Mouse (Mus musculus): ENCODE measurements around the gene Tmem236. TPM values are rescaled to one million over a fixed set of nuclear protein-coding genes. Genes with fewer than 3 reads are reported as not detected.

Tmem236 gene
- polyA plus RNA-seq, 1 experiment from 2014 or later: not detected

DNA sequence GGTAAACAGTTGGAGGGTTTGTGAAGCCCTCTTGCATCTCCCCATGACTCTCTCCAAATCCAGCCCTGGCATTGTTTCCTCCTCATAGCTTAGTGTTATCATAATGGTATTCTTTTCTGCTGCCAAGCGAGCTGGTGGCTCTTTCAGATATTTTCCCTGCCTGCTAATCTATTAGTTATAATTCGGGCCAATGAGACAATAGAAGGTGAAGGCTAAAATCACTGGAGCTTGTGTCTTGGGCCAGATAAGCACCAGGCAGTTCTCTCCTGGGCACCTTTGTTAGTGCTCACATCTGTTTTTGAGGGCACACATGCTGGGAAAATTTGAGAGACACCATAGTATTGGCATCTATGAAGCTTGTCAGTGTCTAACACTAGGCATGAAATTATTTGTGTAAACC is 9.3 kb upstream of the Tmem236 start:
- H3K27ac ChIP-seq (replicated peaks in 1 of 2; ENCODE audit: control insufficient read depth in 1 of 2, insufficient read depth in 1 of 2, low read depth in 2 of 2, low read length in 2 of 2): peak overlapping the region in 1 of 2 experiments; percentile 61; a peak in 2 of 4 replicates
- H3K4me3 ChIP-seq (ENCODE audit: control insufficient read depth in 1 of 2, insufficient read depth in 1 of 2, low read depth in 1 of 2, low read length in 2 of 2): no peak overlapping the region
- peaks cover 2 to 11% of the 10 kb centered on the region in 2 experiments; a peak in 2 of 4 replicates for H3K4me1 ChIP-seq (ENCODE audit: control insufficient read depth in 2 of 2, insufficient read depth in 2 of 2, low read length in 2 of 2)
- WGBS: 44% methylated on average over 2 of the region's 2 CpGs
- H3K36me3 ChIP-seq (ENCODE audit: control insufficient read depth, insufficient read depth, low read length): no peaks in the 10 kb centered on the region
- ATAC-seq (ENCODE audit: insufficient number of reproducible peaks, insufficient read depth, low FRiP score, low read depth): no peak
- no peaks in the 10 kb centered on the region for H3K9me3 ChIP-seq (ENCODE audit: control insufficient read depth, low read length)
- H3K4me2 ChIP-seq (ENCODE audit: low read length): no peak overlapping the region
- H3K27me3 ChIP-seq (ENCODE audit: control insufficient read depth, insufficient read depth, low read length): no peaks in the 10 kb centered on the region
- no peak overlapping the region; the same call in 1 of the 2 replicates for H3K9ac ChIP-seq (ENCODE audit: low read length)

DNA sequence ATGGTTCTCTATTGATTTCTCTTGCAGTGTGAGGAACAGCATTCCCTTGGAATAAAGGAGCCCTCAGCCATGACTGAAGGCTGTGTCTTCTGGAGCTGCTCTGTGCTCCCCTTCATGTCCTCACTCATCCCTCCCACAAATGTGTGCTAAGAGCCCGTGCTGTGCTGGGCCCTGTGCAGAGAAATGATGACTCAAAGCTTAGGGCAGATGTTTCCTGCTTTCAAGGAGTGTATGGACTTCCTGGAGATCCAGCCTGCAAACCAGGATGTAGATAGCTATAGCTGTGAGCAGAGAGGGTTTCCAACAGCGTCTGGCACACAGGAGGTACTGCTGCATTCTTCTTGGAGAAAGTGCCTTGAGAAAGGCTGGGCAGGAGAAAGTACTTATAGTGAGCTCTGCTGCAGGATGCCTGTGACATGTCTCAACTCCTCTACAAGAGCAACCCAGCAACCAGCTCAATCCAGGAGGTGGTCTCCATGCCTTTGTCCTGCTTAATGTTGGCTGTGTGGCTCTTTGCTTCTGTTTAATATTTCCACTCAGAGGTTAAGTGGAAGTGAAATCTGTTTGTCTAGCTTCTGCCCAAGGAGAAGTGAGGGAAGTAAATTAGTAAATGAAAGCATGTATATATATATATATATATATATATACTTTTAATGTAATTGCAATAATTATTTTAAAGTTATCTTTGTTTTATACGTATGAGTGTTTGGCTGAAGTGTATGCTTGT is 8.5 kb upstream of the Tmem236 start:
- Histone ChIP-seq H3K27me3 (ENCODE audit: control insufficient read depth, insufficient read depth, low read length) (no peaks in the 10 kb centered on the region), H3K9me3 (ENCODE audit: control insufficient read depth, low read length) (no peaks in the 10 kb centered on the region), H3K4me3 (ENCODE audit: control insufficient read depth in 1 of 2, insufficient read depth in 1 of 2, low read depth in 1 of 2, low read length in 2 of 2) (no peak overlapping the region), H3K27ac (replicated peaks in 1 of 2; ENCODE audit: control insufficient read depth in 1 of 2, insufficient read depth in 1 of 2, low read depth in 2 of 2, low read length in 2 of 2) (peak overlapping the region; percentile 45 to 61), H3K36me3 (ENCODE audit: control insufficient read depth, insufficient read depth, low read length) (no peaks in the 10 kb centered on the region), H3K4me2 (ENCODE audit: low read length) (no peak overlapping the region), H3K9ac (ENCODE audit: low read length) (no peak overlapping the region), H3K4me1 (ENCODE audit: control insufficient read depth in 2 of 2, insufficient read depth in 2 of 2, low read length in 2 of 2) (peaks cover 2 to 11% of the 10 kb centered on the region in 2 experiments; a peak in 2 of 4 replicates)
- ATAC-seq (ENCODE audit: insufficient number of reproducible peaks, insufficient read depth, low FRiP score, low read depth): peak; percentile 74
- WGBS: 55% methylated on average over 3 of the region's 3 CpGs

DNA sequence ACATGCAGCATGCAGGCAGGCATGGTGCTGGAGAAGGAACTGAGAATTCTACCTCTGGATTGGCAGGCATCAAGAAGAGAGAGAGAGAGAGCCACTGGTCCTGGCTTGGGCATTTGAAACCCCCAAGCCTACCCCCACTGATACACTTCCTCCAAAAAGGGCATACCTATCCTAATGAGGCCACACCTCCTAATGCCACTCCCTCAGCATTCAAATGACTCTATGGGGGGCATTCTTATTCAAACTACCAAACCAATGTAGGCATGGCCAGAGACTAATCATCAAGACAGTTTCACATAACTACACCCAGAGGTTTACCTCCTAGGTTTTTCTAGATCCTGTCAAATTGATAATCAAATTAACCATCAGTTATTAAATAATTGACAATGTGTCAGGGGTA is 6.6 kb upstream of the Tmem236 start:
- no peaks in the 10 kb centered on the region for H3K9me3 ChIP-seq (ENCODE audit: control insufficient read depth, low read length)
- no peaks in the 10 kb centered on the region for H3K27me3 ChIP-seq (ENCODE audit: control insufficient read depth, insufficient read depth, low read length)
- H3K4me3 ChIP-seq (ENCODE audit: control insufficient read depth in 1 of 2, insufficient read depth in 1 of 2, low read depth in 1 of 2, low read length in 2 of 2): no peak overlapping the region
- H3K9ac ChIP-seq (ENCODE audit: low read length): no peak overlapping the region
- H3K27ac ChIP-seq (replicated peaks in 1 of 2; ENCODE audit: control insufficient read depth in 1 of 2, insufficient read depth in 1 of 2, low read depth in 2 of 2, low read length in 2 of 2): no peak overlapping the region
- ATAC-seq (ENCODE audit: insufficient number of reproducible peaks, insufficient read depth, low FRiP score, low read depth): no peak
- H3K4me1 ChIP-seq (ENCODE audit: control insufficient read depth in 2 of 2, insufficient read depth in 2 of 2, low read length in 2 of 2): peaks cover 2 to 11% of the 10 kb centered on the region in 2 experiments; a peak in 2 of 4 replicates
- no peaks in the 10 kb centered on the region for H3K36me3 ChIP-seq (ENCODE audit: control insufficient read depth, insufficient read depth, low read length)
- no peak overlapping the region for H3K4me2 ChIP-seq (ENCODE audit: low read length)

DNA sequence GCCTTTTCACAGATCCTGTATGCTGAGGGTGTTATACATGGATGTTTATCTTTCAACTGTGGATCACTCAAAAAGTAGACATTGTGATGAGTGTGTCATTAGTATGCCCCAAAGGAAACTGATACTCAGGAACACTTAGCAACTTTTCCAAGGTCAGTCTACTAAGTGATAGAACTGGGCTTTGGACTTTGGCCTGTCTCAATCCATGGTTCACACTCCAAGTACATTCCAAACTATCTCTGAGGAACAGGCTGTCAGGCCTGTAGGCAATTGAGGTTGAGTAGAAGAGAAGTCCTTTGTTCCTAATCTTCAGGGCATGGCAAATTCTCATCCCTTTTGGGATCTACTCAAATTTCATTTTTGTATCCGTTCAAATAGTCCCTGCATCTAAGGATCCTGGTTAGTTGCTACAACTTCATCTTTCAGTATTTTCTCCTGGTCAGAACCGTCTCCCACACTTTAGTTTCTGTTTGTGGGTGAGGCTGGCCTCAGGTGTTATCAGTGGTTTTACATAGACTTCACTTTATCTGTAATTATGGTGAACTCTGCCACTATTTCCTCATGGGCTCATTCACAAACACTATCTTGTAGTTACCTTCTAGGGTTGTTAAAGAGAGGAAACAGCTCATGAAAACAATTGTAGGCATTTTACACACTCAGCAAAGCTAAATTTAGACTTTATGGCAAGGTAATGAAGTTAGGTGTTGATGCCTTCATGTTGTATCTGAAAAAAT is 2.3 kb downstream of the Tmem236 start:
- no peak overlapping the region for H3K4me3 ChIP-seq (ENCODE audit: control insufficient read depth in 1 of 2, insufficient read depth in 1 of 2, low read depth in 1 of 2, low read length in 2 of 2)
- H3K9ac ChIP-seq (ENCODE audit: low read length): no peak overlapping the region
- H3K27me3 ChIP-seq (ENCODE audit: control insufficient read depth, insufficient read depth, low read length): no peaks in the 10 kb centered on the region
- H3K4me1 ChIP-seq (ENCODE audit: control insufficient read depth in 2 of 2, insufficient read depth in 2 of 2, low read length in 2 of 2): no peaks in the 10 kb centered on the region
- H3K27ac ChIP-seq (replicated peaks in 1 of 2; ENCODE audit: control insufficient read depth in 1 of 2, insufficient read depth in 1 of 2, low read depth in 2 of 2, low read length in 2 of 2): no peak overlapping the region
- 68% methylated on average over 2 of the region's 2 CpGs for WGBS
- no peak for ATAC-seq (ENCODE audit: insufficient number of reproducible peaks, insufficient read depth, low FRiP score, low read depth)
- no peaks in the 10 kb centered on the region for H3K9me3 ChIP-seq (ENCODE audit: control insufficient read depth, low read length)
- H3K36me3 ChIP-seq (ENCODE audit: control insufficient read depth, insufficient read depth, low read length): no peaks in the 10 kb centered on the region
- no peak overlapping the region for H3K4me2 ChIP-seq (ENCODE audit: low read length)

DNA sequence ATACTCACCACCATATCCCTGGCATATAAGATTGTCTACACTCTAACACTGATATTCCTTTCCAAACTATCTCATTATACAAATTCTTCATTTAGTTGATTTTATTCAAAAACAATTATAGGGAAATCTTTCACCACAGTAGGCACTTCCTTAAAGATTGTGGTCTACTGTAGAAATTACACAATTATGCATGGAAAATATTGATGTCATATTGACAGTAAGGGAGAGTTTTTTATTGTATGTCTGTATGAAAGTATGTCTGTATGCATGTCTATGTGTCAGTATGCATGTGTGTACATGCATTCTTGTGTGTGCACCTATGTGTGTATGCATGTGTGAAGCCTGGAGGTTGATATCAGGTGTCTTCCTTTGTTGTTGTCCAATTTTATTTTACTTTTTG is 10.1 kb downstream of the Tmem236 start:
- H3K9ac ChIP-seq (ENCODE audit: low read length): no peak overlapping the region
- no peak for ATAC-seq (ENCODE audit: insufficient number of reproducible peaks, insufficient read depth, low FRiP score, low read depth)
- H3K27me3 ChIP-seq (ENCODE audit: control insufficient read depth, insufficient read depth, low read length): no peaks in the 10 kb centered on the region

DNA sequence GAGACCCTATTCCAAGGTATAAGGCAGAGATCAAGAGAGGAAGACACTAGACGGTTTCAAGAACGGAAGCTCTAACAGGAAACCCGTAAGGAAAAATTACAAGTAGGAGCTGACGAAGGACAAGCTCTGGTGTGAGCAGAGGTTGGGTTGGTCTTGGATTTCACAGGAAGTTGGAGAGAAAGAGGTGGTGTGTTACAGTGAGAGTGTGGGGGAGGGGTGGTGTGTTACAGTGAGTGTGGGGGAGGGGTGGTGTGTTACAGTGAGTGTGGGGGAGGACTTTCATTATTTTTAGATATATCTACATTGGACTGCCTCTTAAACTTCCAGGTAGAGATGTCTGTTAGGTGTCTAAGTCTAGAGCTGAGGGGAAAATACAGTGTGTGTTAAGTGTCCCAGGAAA is 16.4 kb downstream of the Tmem236 start:
- ATAC-seq (ENCODE audit: insufficient number of reproducible peaks, insufficient read depth, low FRiP score, low read depth): no peak
- no peaks in the 10 kb centered on the region for H3K27me3 ChIP-seq (ENCODE audit: control insufficient read depth, insufficient read depth, low read length)
- 45% methylated on average over 4 of the region's 4 CpGs for WGBS
- H3K9me3 ChIP-seq (ENCODE audit: control insufficient read depth, low read length): no peaks in the 10 kb centered on the region
- no peak overlapping the region for H3K4me2 ChIP-seq (ENCODE audit: low read length)
- no peaks in the 10 kb centered on the region; a peak in 1 of 4 replicates for H3K4me1 ChIP-seq (ENCODE audit: control insufficient read depth in 2 of 2, insufficient read depth in 2 of 2, low read length in 2 of 2)
- no peak overlapping the region for H3K4me3 ChIP-seq (ENCODE audit: control insufficient read depth in 1 of 2, insufficient read depth in 1 of 2, low read depth in 1 of 2, low read length in 2 of 2)
- no peak overlapping the region for H3K9ac ChIP-seq (ENCODE audit: low read length)
- H3K27ac ChIP-seq (replicated peaks in 1 of 2; ENCODE audit: control insufficient read depth in 1 of 2, insufficient read depth in 1 of 2, low read depth in 2 of 2, low read length in 2 of 2): no peak overlapping the region
- no peaks in the 10 kb centered on the region for H3K36me3 ChIP-seq (ENCODE audit: control insufficient read depth, insufficient read depth, low read length)

More for the DNA sequence above, 10.1 kb downstream of the Tmem236 start:
- Histone ChIP-seq H3K4me3 (ENCODE audit: control insufficient read depth in 1 of 2, insufficient read depth in 1 of 2, low read depth in 1 of 2, low read length in 2 of 2) (no peak overlapping the region), H3K36me3 (ENCODE audit: control insufficient read depth, insufficient read depth, low read length) (no peaks in the 10 kb centered on the region), H3K9me3 (ENCODE audit: control insufficient read depth, low read length) (no peaks in the 10 kb centered on the region), H3K27ac (replicated peaks in 1 of 2; ENCODE audit: control insufficient read depth in 1 of 2, insufficient read depth in 1 of 2, low read depth in 2 of 2, low read length in 2 of 2) (no peak overlapping the region), H3K4me2 (ENCODE audit: low read length) (no peak overlapping the region), H3K4me1 (ENCODE audit: control insufficient read depth in 2 of 2, insufficient read depth in 2 of 2, low read length in 2 of 2) (no peaks in the 10 kb centered on the region)

DNA sequence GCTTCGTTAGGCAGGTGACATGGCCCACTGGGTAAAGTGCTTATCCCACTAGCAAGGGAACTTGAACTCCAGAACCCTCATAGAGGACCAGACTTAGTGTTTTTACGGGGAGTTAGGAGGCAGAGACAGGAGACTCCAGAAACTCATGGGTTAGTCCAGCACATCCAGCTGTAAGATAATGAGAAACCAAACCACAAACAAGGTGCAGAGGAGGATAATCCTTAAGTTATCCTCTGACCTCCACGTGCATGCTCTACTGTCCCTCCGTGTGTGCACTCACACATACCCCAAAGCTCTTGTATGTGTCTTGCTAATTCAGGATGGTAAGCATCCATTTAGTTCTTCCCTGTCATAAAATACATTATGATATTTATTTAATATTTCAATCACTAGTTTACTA is 17.3 kb downstream of the Tmem236 start:
- Histone ChIP-seq H3K4me1 (ENCODE audit: control insufficient read depth in 2 of 2, insufficient read depth in 2 of 2, low read length in 2 of 2) (no peaks in the 10 kb centered on the region; a peak in 1 of 4 replicates), H3K9ac (ENCODE audit: low read length) (no peak overlapping the region), H3K4me3 (ENCODE audit: control insufficient read depth in 1 of 2, insufficient read depth in 1 of 2, low read depth in 1 of 2, low read length in 2 of 2) (no peak overlapping the region), H3K27ac (replicated peaks in 1 of 2; ENCODE audit: control insufficient read depth in 1 of 2, insufficient read depth in 1 of 2, low read depth in 2 of 2, low read length in 2 of 2) (no peak overlapping the region), H3K36me3 (ENCODE audit: control insufficient read depth, insufficient read depth, low read length) (no peaks in the 10 kb centered on the region), H3K27me3 (ENCODE audit: control insufficient read depth, insufficient read depth, low read length) (no peaks in the 10 kb centered on the region), H3K9me3 (ENCODE audit: control insufficient read depth, low read length) (no peaks in the 10 kb centered on the region), H3K4me2 (ENCODE audit: low read length) (no peak overlapping the region)
- no peak for ATAC-seq (ENCODE audit: insufficient number of reproducible peaks, insufficient read depth, low FRiP score, low read depth)
- WGBS: 84% methylated on average over 4 of the region's 4 CpGs

Measured in heart, embryonic 14.5 days (tissue).